Mouse (Mus musculus) urinary bladder, postnatal 25 days (tissue): ENCODE measurements around the gene Tmem9.
A peak's percentile ranks its signal among the peaks of the same experiment; 100 is the strongest.

Experiments used
- DNase-seq: peaks from one replicate; pipeline ENCODE4 v3.0.0; 2022; ENCODE audit warnings: low spot score

Tmem9 gene

GRCm38 (mm10) chr1:136007211-136008158 lies at the start of gene Tmem9:
Tmem9 (plus strand) TSS chr1:136008150.
- DNase-seq: peak; percentile 74

GRCm38 (mm10) chr1:135958483-135958882 lies 49.5 kb upstream of the Tmem9 start:
- no peak for DNase-seq

- DNase-seq: no peak
These were observed 44.8 kb upstream of the Tmem9 start for GRCm38 (mm10) chr1:135963177-135963576.

GRCm38 (mm10) chr1:135964561-135964960 lies 43.4 kb upstream of the Tmem9 start:
- DNase-seq: no peak

GRCm38 (mm10) chr1:135967739-135968138 lies 40.2 kb upstream of the Tmem9 start:
- no peak for DNase-seq

GRCm38 (mm10) chr1:135970486-135970885 lies 37.5 kb upstream of the Tmem9 start:
- DNase-seq: no peak

GRCm38 (mm10) chr1:135972576-135972975 lies 35.4 kb upstream of the Tmem9 start:
- no peak for DNase-seq

GRCm38 (mm10) chr1:135984105-135984504 lies 23.8 kb upstream of the Tmem9 start:
- DNase-seq: no peak

- no peak for DNase-seq
These were observed 18.1 kb upstream of the Tmem9 start for GRCm38 (mm10) chr1:135989876-135990275.

GRCm38 (mm10) chr1:135993470-135993869 lies 14.5 kb upstream of the Tmem9 start:
- no peak for DNase-seq

GRCm38 (mm10) chr1:135997537-135997936 lies 10.4 kb upstream of the Tmem9 start:
- no peak for DNase-seq

- DNase-seq: no peak
These were observed 8.1 kb upstream of the Tmem9 start for GRCm38 (mm10) chr1:135999720-136000287.

GRCm38 (mm10) chr1:136001438-136001837 lies 6.5 kb upstream of the Tmem9 start:
- no peak for DNase-seq

GRCm38 (mm10) chr1:136006292-136006748 lies 1.6 kb upstream of the Tmem9 start, which contains the start of gene Igfn1:
Igfn1 (minus strand) TSS chr1:136006342.
- no peak for DNase-seq

- DNase-seq: no peak
These were observed 196 bp downstream of the Tmem9 start for GRCm38 (mm10) chr1:136008159-136008533.

GRCm38 (mm10) chr1:136010247-136010646 lies 2.3 kb downstream of the Tmem9 start:
- no peak for DNase-seq

GRCm38 (mm10) chr1:136013513-136013912 lies 5.6 kb downstream of the Tmem9 start:
- DNase-seq: no peak

GRCm38 (mm10) chr1:136014796-136015502 lies 7.0 kb downstream of the Tmem9 start:
- DNase-seq: no peak

- no peak for DNase-seq
These were observed 9.4 kb downstream of the Tmem9 start for GRCm38 (mm10) chr1:136017307-136017706.

GRCm38 (mm10) chr1:136017907-136018313 lies 10.0 kb downstream of the Tmem9 start:
- DNase-seq: peak; percentile 81

- DNase-seq: peak; percentile 21
These were observed 10.6 kb downstream of the Tmem9 start for GRCm38 (mm10) chr1:136018390-136019189.

- no peak for DNase-seq
These were observed 22.3 kb downstream of the Tmem9 start for GRCm38 (mm10) chr1:136030201-136030600.
